Mouse (Mus musculus): ENCODE measurements around the gene Fkbpl.

Fkbpl gene

GRCm38 (mm10) chr17:34664472-34664871 is 19.9 kb downstream of the Fkbpl start:
- DNase-seq (ENCODE audit: low read depth) = no peak

- no peak for DNase-seq (ENCODE audit: low read depth)
These were observed 25.7 kb downstream of the Fkbpl start, which contains the start of gene Tnxb for GRCm38 (mm10) chr17:34670235-34670634. Gene Tnxb (plus strand): TSS chr17:34670535.

GRCm38 (mm10) chr17:34671151-34672066 is 26.8 kb downstream of the Fkbpl start:
- DNase-seq (ENCODE audit: low read depth) = no peak

GRCm38 (mm10) chr17:34672246-34672792 is 27.8 kb downstream of the Fkbpl start:
- no peak for DNase-seq (ENCODE audit: low read depth)

- DNase-seq (ENCODE audit: low read depth) = no peak
These were observed 28.6 kb downstream of the Fkbpl start for GRCm38 (mm10) chr17:34673139-34673538.

GRCm38 (mm10) chr17:34674524-34675204 is 30.1 kb downstream of the Fkbpl start:
- no peak for DNase-seq (ENCODE audit: low read depth)

GRCm38 (mm10) chr17:34675205-34676092 is 30.9 kb downstream of the Fkbpl start:
- no peak for DNase-seq (ENCODE audit: low read depth)

GRCm38 (mm10) chr17:34676093-34676460 is 31.5 kb downstream of the Fkbpl start:
- DNase-seq (ENCODE audit: low read depth) = no peak

- no peak for DNase-seq (ENCODE audit: low read depth)
These were observed 32.1 kb downstream of the Fkbpl start for GRCm38 (mm10) chr17:34676671-34677070.

GRCm38 (mm10) chr17:34680191-34680590 is 35.6 kb downstream of the Fkbpl start:
- DNase-seq (ENCODE audit: low read depth) = peak; percentile 20

GRCm38 (mm10) chr17:34680621-34681020 is 36.1 kb downstream of the Fkbpl start:
- DNase-seq (ENCODE audit: low read depth) = no peak

- peak; percentile 98 for DNase-seq (ENCODE audit: low read depth)
These were observed 36.6 kb downstream of the Fkbpl start for GRCm38 (mm10) chr17:34681132-34681571.

GRCm38 (mm10) chr17:34681881-34682536 is 37.4 kb downstream of the Fkbpl start:
- peak; percentile 78 for DNase-seq (ENCODE audit: low read depth)

- no peak for DNase-seq (ENCODE audit: low read depth)
These were observed 38.6 kb downstream of the Fkbpl start for GRCm38 (mm10) chr17:34683179-34683578.

- DNase-seq (ENCODE audit: low read depth) = no peak
These were observed 39.2 kb downstream of the Fkbpl start for GRCm38 (mm10) chr17:34683686-34684220.

- DNase-seq (ENCODE audit: low read depth) = peak; percentile 77
These were observed 39.8 kb downstream of the Fkbpl start for GRCm38 (mm10) chr17:34684253-34684893.

GRCm38 (mm10) chr17:34685120-34686110 is 40.9 kb downstream of the Fkbpl start:
- peak; percentile 90 for DNase-seq (ENCODE audit: low read depth)

GRCm38 (mm10) chr17:34688889-34689288 is 44.3 kb downstream of the Fkbpl start:
- no peak for DNase-seq (ENCODE audit: low read depth)

- DNase-seq (ENCODE audit: low read depth) = no peak
These were observed 45.9 kb downstream of the Fkbpl start for GRCm38 (mm10) chr17:34690458-34690857.

Data from 416B (cell line).